Mouse (Mus musculus): ENCODE measurements around the gene Sept6. TPM values are rescaled to one million over a fixed set of nuclear protein-coding genes. Genes with fewer than 3 reads are reported as not detected.
A peak's percentile ranks its signal among the peaks of the same experiment; 100 is the strongest.

Sept6 gene
- total and polyA plus RNA-seq, 2 experiments = 0.55 to 1.2 TPM

DNA sequence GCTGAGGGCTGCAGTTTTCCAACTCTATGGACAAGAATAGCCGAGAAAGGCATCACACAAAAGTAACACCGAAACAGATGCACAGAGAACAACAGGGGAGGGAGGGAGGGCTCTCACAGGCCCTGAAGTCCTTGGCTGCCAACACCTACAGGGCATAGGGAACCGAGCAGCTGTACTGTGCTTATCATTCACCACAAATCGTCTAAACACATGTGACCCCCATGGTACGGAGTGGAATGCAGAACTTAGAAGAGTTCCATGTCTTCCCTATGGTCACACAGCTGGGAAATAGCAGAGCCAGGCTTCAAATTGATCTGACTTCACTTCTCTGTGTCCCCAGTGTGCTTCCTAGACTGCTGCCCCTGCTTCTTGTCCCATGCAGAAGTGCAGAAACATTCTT lies 22.3 kb upstream of the Sept6 start:
- no peaks in the 10 kb centered on the region for H3K36me3 ChIP-seq (ENCODE audit: control insufficient read depth, insufficient read depth, low read length)
- H3K27ac ChIP-seq (replicated peaks; ENCODE audit: insufficient read depth, low read depth, low read length) = no peak overlapping the region
- H3K4me3 ChIP-seq (ENCODE audit: insufficient read depth, low read depth, low read length) = no peak overlapping the region
- no peaks in the 10 kb centered on the region for H3K79me2 ChIP-seq (ENCODE audit: control insufficient read depth, insufficient read depth, low read length)
- H3K4me1 ChIP-seq (ENCODE audit: control insufficient read depth, insufficient read depth, low read length) = no peaks in the 10 kb centered on the region
- WGBS = 79% methylated on average over 5 of the region's 5 CpGs
- no peak overlapping the region for H3K9ac ChIP-seq (ENCODE audit: low read depth, low read length)
- TF ChIP-seq POLR2A (IDR thresholded peaks at IDR 0.05; ENCODE audit: extremely low read depth, insufficient read depth, low read length) = no peak
- no peak for TF ChIP-seq CTCF (IDR thresholded peaks at IDR 0.05; ENCODE audit: low read depth, low read length)
- DNase-seq (ENCODE audit: extremely low read depth, low read depth, low spot score) = no peak
- no peaks in the 10 kb centered on the region for H3K27me3 ChIP-seq (ENCODE audit: control insufficient read depth, insufficient read depth, low read length)

DNA sequence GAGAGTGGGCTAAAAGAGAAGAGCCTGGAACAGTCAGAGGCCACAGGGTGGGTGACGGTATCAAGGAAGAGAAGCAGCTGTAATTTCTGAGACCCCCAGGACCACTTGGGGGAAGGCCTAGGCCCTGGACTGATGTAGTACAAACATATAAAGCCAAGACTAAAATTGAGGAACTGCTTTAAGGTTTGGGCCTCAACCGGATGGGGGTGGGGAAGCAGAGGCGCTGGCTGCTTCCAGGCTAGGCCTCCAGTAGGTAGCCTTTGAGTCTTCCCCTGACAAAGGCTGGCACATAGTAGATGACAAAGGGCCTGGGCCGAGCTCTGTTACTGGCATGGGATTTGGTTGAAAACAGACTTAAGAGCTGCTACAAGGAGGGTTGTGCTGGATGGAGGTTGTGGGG lies 555 bp downstream of the Sept6 start:
- WGBS = 95% methylated on average over 4 of the region's 4 CpGs
- no peaks in the 10 kb centered on the region for H3K79me2 ChIP-seq (ENCODE audit: control insufficient read depth, insufficient read depth, low read length)
- H3K27me3 ChIP-seq (ENCODE audit: control insufficient read depth, insufficient read depth, low read length) = no peaks in the 10 kb centered on the region
- H3K4me3 ChIP-seq (ENCODE audit: insufficient read depth, low read depth, low read length) = no peak overlapping the region
- peaks cover 3% of the 10 kb centered on the region; the same call in 1 of the 2 replicates for H3K4me1 ChIP-seq (ENCODE audit: control insufficient read depth, insufficient read depth, low read length)
- DNase-seq (ENCODE audit: extremely low read depth, low read depth, low spot score) = no peak
- H3K9ac ChIP-seq (ENCODE audit: low read depth, low read length) = no peak overlapping the region
- TF ChIP-seq CTCF (IDR thresholded peaks at IDR 0.05; ENCODE audit: low read depth, low read length) = no peak
- TF ChIP-seq POLR2A (IDR thresholded peaks at IDR 0.05; ENCODE audit: extremely low read depth, insufficient read depth, low read length) = no peak
- no peak overlapping the region for H3K27ac ChIP-seq (replicated peaks; ENCODE audit: insufficient read depth, low read depth, low read length)
- H3K36me3 ChIP-seq (ENCODE audit: control insufficient read depth, insufficient read depth, low read length) = no peaks in the 10 kb centered on the region

- H3K27me3 ChIP-seq (ENCODE audit: control insufficient read depth, insufficient read depth, low read length) = no peaks in the 10 kb centered on the region
- peak overlapping the region; percentile 91 for H3K4me3 ChIP-seq (ENCODE audit: insufficient read depth, low read depth, low read length)
- no peak overlapping the region for H3K27ac ChIP-seq (replicated peaks; ENCODE audit: insufficient read depth, low read depth, low read length)
- no peak for DNase-seq (ENCODE audit: extremely low read depth, low read depth, low spot score)
- H3K9ac ChIP-seq (ENCODE audit: low read depth, low read length) = peak overlapping the region; percentile 71
- peaks cover 3% of the 10 kb centered on the region; the same call in 1 of the 2 replicates for H3K4me1 ChIP-seq (ENCODE audit: control insufficient read depth, insufficient read depth, low read length)
- WGBS = 51% methylated on average over 7 of the region's 11 CpGs
- H3K36me3 ChIP-seq (ENCODE audit: control insufficient read depth, insufficient read depth, low read length) = no peaks in the 10 kb centered on the region
- TF ChIP-seq POLR2A (IDR thresholded peaks at IDR 0.05; ENCODE audit: extremely low read depth, insufficient read depth, low read length) (no peak), CTCF (IDR thresholded peaks at IDR 0.05; ENCODE audit: low read depth, low read length) (no peak)
- H3K79me2 ChIP-seq (ENCODE audit: control insufficient read depth, insufficient read depth, low read length) = no peaks in the 10 kb centered on the region
These were observed 1.7 kb downstream of the Sept6 start for GRCm38 (mm10) chrX:36989752-36990404.

- H3K4me1 ChIP-seq (ENCODE audit: control insufficient read depth, insufficient read depth, low read length) = peaks cover 3% of the 10 kb centered on the region; the same call in 1 of the 2 replicates
- H3K36me3 ChIP-seq (ENCODE audit: control insufficient read depth, insufficient read depth, low read length) = no peaks in the 10 kb centered on the region
- H3K9ac ChIP-seq (ENCODE audit: low read depth, low read length) = peak overlapping the region; percentile 71
- WGBS = 0% methylated on average over 22 of the region's 29 CpGs
- peak; percentile 26 for DNase-seq (ENCODE audit: extremely low read depth, low read depth, low spot score)
- no peak overlapping the region for H3K27ac ChIP-seq (replicated peaks; ENCODE audit: insufficient read depth, low read depth, low read length)
- H3K4me3 ChIP-seq (ENCODE audit: insufficient read depth, low read depth, low read length) = peak overlapping the region; percentile 91
- H3K27me3 ChIP-seq (ENCODE audit: control insufficient read depth, insufficient read depth, low read length) = no peaks in the 10 kb centered on the region
- H3K79me2 ChIP-seq (ENCODE audit: control insufficient read depth, insufficient read depth, low read length) = no peaks in the 10 kb centered on the region
- TF ChIP-seq CTCF (IDR thresholded peaks at IDR 0.05; ENCODE audit: low read depth, low read length) (no peak), POLR2A (IDR thresholded peaks at IDR 0.05; ENCODE audit: extremely low read depth, insufficient read depth, low read length) (no peak)
These were observed 2.3 kb downstream of the Sept6 start for GRCm38 (mm10) chrX:36989234-36989751.

DNA sequence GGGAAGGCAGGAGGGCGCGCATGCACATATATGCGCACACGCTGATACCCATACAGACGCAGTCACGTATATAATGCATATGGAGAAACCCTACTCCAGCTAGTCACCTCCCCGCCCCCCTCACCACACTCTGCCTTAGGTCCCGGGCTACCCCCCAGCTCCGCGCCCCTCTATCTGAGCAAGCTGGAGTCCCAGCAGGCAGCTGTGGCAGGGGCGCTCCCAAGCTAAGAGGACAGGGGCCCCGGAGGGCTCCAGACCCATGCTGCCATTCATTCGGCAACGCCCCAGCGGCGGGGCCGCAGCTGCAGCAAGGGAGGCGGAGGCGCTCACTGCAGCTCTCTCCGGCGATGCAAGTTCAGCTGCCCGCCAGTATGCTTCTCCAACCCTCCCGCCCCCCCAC lies 2.8 kb downstream of the Sept6 start:
- no peaks in the 10 kb centered on the region for H3K27me3 ChIP-seq (ENCODE audit: control insufficient read depth, insufficient read depth, low read length)
- no peaks in the 10 kb centered on the region for H3K36me3 ChIP-seq (ENCODE audit: control insufficient read depth, insufficient read depth, low read length)
- no peak overlapping the region for H3K9ac ChIP-seq (ENCODE audit: low read depth, low read length)
- whole genome bisulfite sequencing = 1% methylated on average over 13 of the region's 23 CpGs
- no peak for DNase-seq (ENCODE audit: extremely low read depth, low read depth, low spot score)
- H3K4me1 ChIP-seq (ENCODE audit: control insufficient read depth, insufficient read depth, low read length) = peaks cover 3% of the 10 kb centered on the region; the same call in 1 of the 2 replicates
- no peaks in the 10 kb centered on the region for H3K79me2 ChIP-seq (ENCODE audit: control insufficient read depth, insufficient read depth, low read length)
- H3K27ac ChIP-seq (replicated peaks; ENCODE audit: insufficient read depth, low read depth, low read length) = no peak overlapping the region
- TF ChIP-seq CTCF (IDR thresholded peaks at IDR 0.05; ENCODE audit: low read depth, low read length) (no peak), POLR2A (IDR thresholded peaks at IDR 0.05; ENCODE audit: extremely low read depth, insufficient read depth, low read length) (no peak)
- H3K4me3 ChIP-seq (ENCODE audit: insufficient read depth, low read depth, low read length) = peak overlapping the region; percentile 91

DNA sequence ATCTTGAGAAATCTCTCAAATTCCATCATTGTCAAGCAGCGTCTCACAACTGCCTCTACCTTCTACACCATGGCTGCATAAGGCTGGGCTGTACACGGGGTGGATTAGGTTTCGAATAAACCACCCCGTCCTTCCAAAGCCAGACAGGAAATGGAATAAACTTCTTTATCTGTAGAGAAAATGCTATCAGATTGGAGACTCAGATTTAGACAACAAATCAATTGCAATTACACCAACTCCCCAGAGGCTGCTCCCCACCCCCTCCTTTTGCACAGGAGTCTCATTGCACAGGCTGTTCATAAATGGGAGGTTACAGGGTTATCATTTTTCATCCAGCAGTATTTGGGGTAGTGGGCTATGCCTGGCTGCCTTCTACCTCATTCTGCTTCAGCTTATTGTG lies 3.7 kb downstream of the Sept6 start:
- H3K4me3 ChIP-seq (ENCODE audit: insufficient read depth, low read depth, low read length) = no peak overlapping the region
- TF ChIP-seq CTCF (IDR thresholded peaks at IDR 0.05; ENCODE audit: low read depth, low read length) (no peak), POLR2A (IDR thresholded peaks at IDR 0.05; ENCODE audit: extremely low read depth, insufficient read depth, low read length) (no peak)
- no peak overlapping the region for H3K9ac ChIP-seq (ENCODE audit: low read depth, low read length)
- H3K27ac ChIP-seq (replicated peaks; ENCODE audit: insufficient read depth, low read depth, low read length) = no peak overlapping the region
- H3K27me3 ChIP-seq (ENCODE audit: control insufficient read depth, insufficient read depth, low read length) = no peaks in the 10 kb centered on the region
- peaks cover 3% of the 10 kb centered on the region; the same call in 1 of the 2 replicates for H3K4me1 ChIP-seq (ENCODE audit: control insufficient read depth, insufficient read depth, low read length)
- H3K36me3 ChIP-seq (ENCODE audit: control insufficient read depth, insufficient read depth, low read length) = no peaks in the 10 kb centered on the region
- no peaks in the 10 kb centered on the region for H3K79me2 ChIP-seq (ENCODE audit: control insufficient read depth, insufficient read depth, low read length)
- WGBS = 83% methylated on average over 4 of the region's 4 CpGs
- no peak for DNase-seq (ENCODE audit: extremely low read depth, low read depth, low spot score)
